Mouse (Mus musculus) cerebral cortex, adult 2 months (tissue): Measurements from ENCODE around the gene Padi3.

Experiments
- WGBS: fragments of 180-500 bp; shearing (Covaris S2); methylation state at CpG from one replicate; pipeline ENCODE4 v1.1.7; 2018; 5-methylcytosine and 5-hydroxymethylcytosine counted together

Padi3 gene

DNA sequence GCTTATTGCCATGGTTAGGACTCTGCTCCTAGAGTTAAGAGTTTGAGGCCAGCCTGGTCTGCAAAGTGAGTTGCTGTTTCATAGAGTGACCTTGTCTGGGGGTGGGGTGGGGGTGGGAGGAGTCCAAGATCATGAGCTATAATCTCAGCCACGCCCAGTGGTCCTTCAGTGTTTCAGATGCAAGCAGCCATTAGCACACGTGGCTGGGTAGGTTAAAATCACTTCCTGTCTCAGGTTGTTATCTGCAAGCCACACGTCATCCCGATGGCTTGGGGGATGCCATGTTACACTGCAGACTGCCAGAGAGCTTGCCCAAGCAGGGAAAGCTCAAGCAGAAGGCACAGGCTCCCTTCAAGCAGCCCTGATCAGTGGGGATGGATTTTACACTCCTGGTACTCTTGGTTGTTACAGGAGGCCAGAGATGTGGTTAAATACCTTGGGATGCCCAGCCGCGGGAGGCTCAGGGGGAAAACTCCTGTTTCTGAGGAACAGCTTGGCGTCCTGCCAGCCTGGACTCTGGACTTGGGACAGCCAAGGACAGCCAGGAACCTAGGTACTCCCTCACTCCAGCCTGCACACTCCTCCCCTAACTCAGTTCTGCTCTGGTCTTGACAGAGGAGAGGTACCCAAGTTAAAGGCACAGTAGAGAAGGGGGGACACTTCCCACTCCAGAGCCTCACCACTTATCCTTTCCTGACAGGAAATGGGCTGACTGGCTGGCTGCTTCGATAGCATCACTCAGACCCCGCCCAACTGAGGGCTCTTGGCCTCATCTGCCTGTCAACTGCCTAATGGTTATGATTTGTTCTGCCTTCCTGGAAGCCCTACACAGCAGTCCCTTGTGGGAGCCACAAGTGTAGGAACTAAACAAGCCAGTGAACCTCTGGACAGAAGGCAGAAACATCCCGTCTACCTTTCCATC is 5.8 kb upstream of the Padi3 start:
- WGBS = 68% methylated on average over 10 of the region's 10 CpGs

DNA sequence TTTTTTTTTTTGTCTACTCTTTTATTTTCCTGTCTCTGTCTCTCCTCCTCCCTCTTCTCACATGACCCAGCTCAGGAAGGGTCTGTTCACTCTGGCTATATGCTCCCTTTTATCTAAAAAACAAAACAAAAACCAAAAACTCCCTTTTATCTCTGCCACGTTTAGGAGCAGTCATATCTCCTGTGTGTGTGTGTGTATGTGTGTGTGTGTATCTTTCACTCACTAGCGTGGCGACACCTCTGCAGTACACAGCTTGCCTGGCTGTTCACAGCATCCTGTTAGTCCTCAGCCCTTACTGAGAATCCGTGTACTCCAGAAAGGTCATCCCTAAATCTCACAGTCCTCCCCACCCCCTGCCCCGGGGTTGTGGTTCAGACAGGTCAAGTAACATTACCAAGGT is 5.0 kb upstream of the Padi3 start:
- 78% methylated on average over 5 of the region's 5 CpGs for WGBS

- 36% methylated on average over 36 of the region's 36 CpGs for WGBS
These were observed 4.1 kb upstream of the Padi3 start for GRCm38 (mm10) chr4:140814241-140815225.

DNA sequence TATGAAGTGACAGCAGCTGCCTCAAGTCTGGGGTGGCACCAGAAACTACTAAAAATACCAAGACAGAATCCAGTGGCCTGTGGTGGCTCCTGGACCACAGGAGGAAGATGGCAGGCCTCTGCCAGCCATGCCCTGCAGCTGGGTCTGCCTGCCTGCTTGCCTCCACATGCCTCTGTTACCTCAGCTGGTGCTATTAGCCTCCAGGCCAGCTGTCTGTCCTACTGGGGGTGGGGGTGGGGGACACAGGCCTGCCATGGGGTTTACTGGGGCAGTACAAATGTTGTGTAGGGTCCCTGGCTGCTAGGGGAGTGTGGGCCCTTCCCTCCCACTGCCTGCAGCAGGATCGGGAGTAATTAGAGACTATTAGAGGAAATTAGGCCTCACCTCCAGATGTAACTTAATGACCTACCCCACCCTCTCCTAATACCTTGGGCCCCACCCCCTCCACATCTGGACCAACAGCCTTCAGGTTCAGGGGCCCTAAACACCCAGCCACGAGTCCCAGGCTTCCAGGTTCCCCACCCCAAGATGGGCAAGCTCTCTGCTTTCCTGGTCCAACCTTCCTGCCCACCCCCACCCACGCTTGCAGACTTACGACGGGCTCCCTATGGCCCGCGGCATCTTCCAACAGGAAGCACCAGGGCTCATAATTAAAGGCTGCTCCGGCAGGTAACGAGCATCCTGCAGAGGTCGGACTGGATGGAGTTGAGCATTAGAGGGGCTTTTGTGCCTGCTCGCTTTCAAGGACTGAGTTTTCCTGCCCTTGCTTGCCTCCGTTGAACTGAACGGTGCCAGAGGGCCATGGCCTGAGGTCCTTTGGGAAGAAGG is 3.1 kb upstream of the Padi3 start:
- WGBS = 46% methylated on average over 13 of the region's 13 CpGs

DNA sequence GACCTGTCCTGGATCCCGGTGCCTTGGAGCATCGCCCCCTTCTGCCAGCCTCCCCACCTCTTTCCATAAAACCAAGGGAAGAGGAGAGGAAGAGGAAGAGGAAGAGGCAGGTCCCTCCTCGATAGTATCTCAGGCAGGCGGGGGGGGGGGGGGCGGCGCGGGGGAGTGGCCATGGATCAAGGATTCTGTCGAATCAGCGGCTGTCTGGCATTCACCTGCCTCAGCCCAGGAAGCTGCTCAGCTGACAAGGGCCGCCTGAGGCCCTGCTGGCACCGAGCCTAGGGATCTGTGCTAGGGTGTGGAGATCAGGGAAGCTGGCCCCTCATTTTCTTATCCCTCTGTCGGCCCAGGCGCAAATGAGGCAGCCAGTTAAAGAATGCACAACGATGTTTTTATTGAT is 2.2 kb upstream of the Padi3 start:
- 43% methylated on average over 14 of the region's 14 CpGs for WGBS

GRCm38 (mm10) chr4:140812191-140812590 is 1.7 kb upstream of the Padi3 start:
- 77% methylated on average over 8 of the region's 8 CpGs for WGBS

- 68% methylated on average over 8 of the region's 8 CpGs for WGBS
These were observed 1.3 kb downstream of the Padi3 start for GRCm38 (mm10) chr4:140809118-140809517.

DNA sequence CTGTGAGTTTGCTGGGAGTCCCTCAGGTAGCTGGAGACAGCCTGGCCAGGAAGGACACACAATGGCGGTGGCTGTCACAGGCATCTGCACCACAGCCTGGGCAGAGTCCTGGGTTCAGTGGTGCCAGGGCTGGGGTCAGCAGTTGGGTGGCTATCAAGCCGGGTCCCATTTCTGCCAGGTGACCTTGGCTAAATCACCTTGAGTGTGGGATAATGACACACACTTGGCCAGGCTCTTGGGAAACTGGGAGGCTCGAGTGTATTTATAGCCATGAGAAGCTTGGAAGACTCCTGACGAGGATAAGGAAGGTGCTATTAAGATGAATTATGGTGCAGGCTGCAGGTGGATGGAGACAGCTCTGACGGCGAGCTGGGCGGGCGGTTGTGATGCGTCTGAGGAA is 5.8 kb downstream of the Padi3 start:
- WGBS = 79% methylated on average over 9 of the region's 9 CpGs

DNA sequence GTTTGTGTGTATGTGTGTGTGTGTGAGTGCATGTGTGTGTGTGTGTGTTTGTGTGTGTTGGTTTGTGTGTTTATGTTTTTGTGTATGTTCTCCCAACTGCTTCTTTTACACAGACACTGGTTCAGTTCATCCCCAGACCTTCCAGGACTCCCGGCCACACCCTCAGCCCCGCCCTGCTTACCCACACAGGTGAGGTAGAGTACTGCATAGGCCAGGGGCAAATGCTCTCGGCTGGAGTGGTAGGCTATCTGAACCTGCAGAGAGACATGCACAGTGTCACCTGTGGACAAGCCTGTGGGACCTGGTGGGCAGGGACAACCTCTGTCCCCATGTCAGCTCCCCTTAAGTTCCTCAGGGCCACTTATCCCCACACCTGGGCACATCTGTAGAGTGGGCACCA is 9.1 kb downstream of the Padi3 start:
- WGBS = 74% methylated on average over 3 of the region's 3 CpGs

DNA sequence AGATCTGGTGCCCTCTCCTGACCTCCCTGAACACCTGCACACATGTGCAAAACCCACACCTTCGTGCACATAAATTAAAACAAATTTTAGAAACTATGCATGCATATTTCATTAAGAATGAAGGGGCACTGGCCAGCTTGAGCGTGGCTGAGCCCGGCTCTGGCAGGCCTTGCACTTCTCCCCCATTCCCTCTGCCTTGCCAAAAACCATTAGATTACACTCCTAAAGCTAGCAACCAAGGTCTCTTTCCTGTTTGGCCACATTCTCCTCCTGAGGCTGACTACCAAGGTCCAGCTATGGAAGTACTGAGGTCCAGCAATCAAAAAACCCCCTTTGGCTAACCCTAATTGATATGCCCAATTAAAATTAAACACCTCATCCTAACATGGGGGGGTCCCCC is 13.7 kb downstream of the Padi3 start:
- 70% methylated on average over 3 of the region's 3 CpGs for WGBS

- WGBS = 92% methylated on average over 9 of the region's 9 CpGs
These were observed 15.8 kb downstream of the Padi3 start for GRCm38 (mm10) chr4:140794678-140795077.

- 74% methylated on average over 9 of the region's 9 CpGs for WGBS
These were observed 16.7 kb downstream of the Padi3 start for GRCm38 (mm10) chr4:140793795-140794194.

- 93% methylated on average over 7 of the region's 7 CpGs for WGBS
These were observed 17.9 kb downstream of the Padi3 start for GRCm38 (mm10) chr4:140792584-140792983.

- WGBS = 86% methylated on average over 16 of the region's 16 CpGs
These were observed 19.4 kb downstream of the Padi3 start for GRCm38 (mm10) chr4:140791071-140791470.

- 81% methylated on average over 4 of the region's 4 CpGs for WGBS
These were observed 20.5 kb downstream of the Padi3 start for GRCm38 (mm10) chr4:140789983-140790382.

DNA sequence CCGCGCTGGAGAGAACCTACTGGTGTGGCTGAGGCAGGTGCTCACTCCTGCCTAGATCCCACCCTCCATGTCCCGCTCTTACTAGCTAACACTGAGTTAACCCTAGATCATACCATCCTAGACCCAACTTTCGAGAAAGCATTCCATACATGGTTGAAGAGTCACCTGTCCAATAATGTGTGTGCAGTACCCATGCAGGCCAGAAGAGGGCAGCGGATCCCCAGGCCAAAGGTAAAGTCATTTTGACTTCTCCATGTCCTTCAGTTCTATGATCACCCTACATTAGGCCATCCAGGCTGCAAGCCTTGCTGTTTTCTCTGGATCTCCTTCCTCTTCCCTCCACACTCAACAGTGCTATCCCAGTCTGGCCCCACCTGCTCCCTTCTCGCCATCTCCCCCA is 21.5 kb downstream of the Padi3 start:
- 65% methylated on average over 6 of the region's 6 CpGs for whole genome bisulfite sequencing

GRCm38 (mm10) chr4:140788264-140788663 is 22.2 kb downstream of the Padi3 start:
- WGBS = 88% methylated on average over 6 of the region's 6 CpGs

DNA sequence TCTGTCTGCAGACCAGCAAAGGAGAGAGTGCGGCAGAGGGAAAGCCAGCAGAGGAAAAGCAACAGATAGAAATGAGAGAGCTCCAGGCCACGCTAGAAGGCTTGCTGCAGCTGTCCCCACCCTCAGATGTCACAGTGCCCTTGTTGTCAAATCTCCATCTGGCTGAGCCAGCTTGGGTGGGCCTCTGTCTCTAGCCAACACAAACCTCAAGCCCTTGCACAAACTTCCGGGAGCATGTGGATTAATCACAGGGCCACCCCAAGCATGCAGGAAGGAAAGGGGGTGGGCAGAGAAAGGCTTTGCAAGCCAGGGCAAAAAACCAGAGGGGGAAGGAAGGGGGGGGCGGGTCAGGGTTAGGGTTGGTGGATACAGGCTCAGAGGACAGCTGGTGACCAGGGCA is 23.0 kb downstream of the Padi3 start:
- 65% methylated on average over 4 of the region's 4 CpGs for WGBS

- WGBS = 92% methylated on average over 5 of the region's 5 CpGs
These were observed 25.2 kb downstream of the Padi3 start for GRCm38 (mm10) chr4:140785217-140785616.

GRCm38 (mm10) chr4:140784292-140784945 is 26.0 kb downstream of the Padi3 start:
- WGBS = 98% methylated on average over 9 of the region's 9 CpGs

DNA sequence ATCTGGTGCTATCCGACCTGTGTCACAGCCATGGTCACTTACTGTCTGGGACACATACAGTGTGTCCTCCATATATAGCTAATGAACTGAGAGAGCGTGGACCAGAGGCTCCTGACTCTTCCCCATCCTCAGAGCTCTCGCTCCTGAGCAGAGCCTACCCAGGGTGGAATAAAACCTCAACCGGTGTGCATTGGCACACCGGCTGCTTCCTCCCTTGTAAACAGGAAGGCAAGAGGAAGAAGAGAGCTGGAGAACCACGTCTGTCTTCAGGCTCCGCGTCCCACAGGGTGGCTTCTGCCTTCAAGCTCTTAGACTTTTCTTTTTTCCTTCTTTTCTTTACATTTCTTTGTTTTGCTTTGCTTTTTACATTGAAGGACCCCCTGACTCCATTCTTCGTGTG is 27.6 kb downstream of the Padi3 start:
- WGBS = 87% methylated on average over 9 of the region's 9 CpGs
